Mouse (Mus musculus): Measurements from ENCODE around the gene Anxa4.

- TF ChIP-seq CTCF (IDR thresholded peaks at IDR 0.05; ENCODE audit: low read depth) (no peak), EP300 (IDR thresholded peaks at IDR 0.05; ENCODE audit: low read depth) (no peak)
Observed at GRCm38 (mm10) chr6:86733183-86733876, 60.1 kb downstream of the Anxa4 start, which contains the start of gene Gmcl1.
